Mouse (Mus musculus) hindbrain, embryonic 16.5 days (tissue): ENCODE results near the gene Cplx2. TPM values are rescaled to one million over a fixed set of nuclear protein-coding genes. Genes with fewer than 3 reads are reported as not detected.

ENCODE experiments used
- ATAC-seq: fragments of 200-750 bp; cut with Nextera tagmentation; 2 replicates; pipeline ENCODE4 v1.8.0; 2017; ENCODE audit warnings: moderate TSS enrichment, moderate library complexity
- H3K27ac ChIP-seq: fragments of 300-500 bp; sonication (generic); 2 replicates; pipeline ENCODE4 v1.5.1; 2014; ENCODE audit warnings: low read depth, mild to moderate bottlenecking, control low read depth, low read length, moderate library complexity
- H3K27me3 ChIP-seq: fragments of 300-500 bp; sonication (generic); replicated peaks from 2 replicates; pipeline ENCODE4 v1.6.1; 2014; ENCODE audit warnings: low read length; ENCODE audit not compliant: control insufficient read depth, insufficient read depth
- H3K36me3 ChIP-seq: fragments of 300-500 bp; sonication (generic); 2 replicates; pipeline ENCODE4 v1.6.1; 2014; ENCODE audit warnings: mild to moderate bottlenecking, low read length, moderate library complexity, mixed read lengths; ENCODE audit not compliant: control insufficient read depth, insufficient read depth
- H3K4me1 ChIP-seq: fragments of 300-500 bp; sonication (generic); 2 replicates; pipeline ENCODE4 v1.6.1; 2014; ENCODE audit warnings: low read depth, low read length; ENCODE audit not compliant: control insufficient read depth, insufficient read depth
- H3K4me2 ChIP-seq: fragments of 300-500 bp; sonication (generic); 2 replicates; pipeline ENCODE4 v1.6.1; 2014; ENCODE audit warnings: mild to moderate bottlenecking, low read length, control low read depth, moderate library complexity
- H3K4me3 ChIP-seq: fragments of 300-500 bp; sonication (generic); 2 replicates; pipeline ENCODE4 v1.5.1; 2014; ENCODE audit warnings: mild to moderate bottlenecking, low read length, control low read depth, moderate library complexity
- H3K9ac ChIP-seq: fragments of 300-500 bp; sonication (generic); 2 replicates; pipeline ENCODE4 v1.6.1; 2014; ENCODE audit warnings: low read depth, mild to moderate bottlenecking, control low read depth, low read length, moderate library complexity
- H3K9me3 ChIP-seq: fragments of 300-500 bp; sonication (generic); 2 replicates; pipeline ENCODE4 v1.6.1; 2014; ENCODE audit warnings: mild to moderate bottlenecking, low read length, moderate library complexity; ENCODE audit not compliant: control insufficient read depth
- WGBS: fragments of 180-500 bp; shearing (Covaris S2); extraction: QIAGEN DNeasy Blood & Tissue Kit; methylation state at CpG from one replicate; pipeline ENCODE4 v1.1.7; 2014; 5-methylcytosine and 5-hydroxymethylcytosine counted together
- polyA plus RNA-seq: library from polyadenylated mRNA; unstranded; fragments of >200 nt; fragmentation: Nextera tagmentation; extraction: Ambion mirVana; gene quantifications from 2 replicates; pipeline ENCODE4 v1.2.1, GENCODE M21; 2015

Cplx2 gene
- polyA plus RNA-seq, 1 experiment from 2014 or later, result 41.9 TPM

DNA sequence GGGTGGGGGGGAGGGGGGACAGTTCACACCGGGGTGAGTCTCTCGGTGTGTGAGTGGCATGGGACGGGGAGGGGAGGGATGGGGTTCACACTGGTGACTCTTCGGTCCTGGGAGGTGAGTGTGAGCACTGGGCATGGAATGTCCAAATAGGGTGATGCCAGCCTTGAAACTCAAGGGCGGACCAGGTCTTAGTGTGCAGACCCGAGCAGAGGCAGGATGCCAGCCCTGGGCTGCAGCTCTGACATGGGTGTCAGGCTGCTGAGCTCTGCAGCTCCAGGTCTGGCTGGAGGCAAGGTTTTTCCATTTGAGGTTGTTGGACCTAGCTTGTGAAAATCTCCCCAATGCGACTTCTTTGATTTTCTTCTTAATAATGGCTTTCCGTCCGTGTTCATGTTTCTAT, 60.0 kb downstream of the Cplx2 start:
- H3K27ac ChIP-seq, result no peak overlapping the region
- H3K27me3 ChIP-seq, result no peaks in the 10 kb centered on the region
- 83% methylated on average over 9 of the region's 9 CpGs for WGBS
- H3K36me3 ChIP-seq, result no peaks in the 10 kb centered on the region
- H3K4me3 ChIP-seq, result no peak overlapping the region
- H3K9ac ChIP-seq, result no peak overlapping the region
- ATAC-seq, result no peak
- H3K4me2 ChIP-seq, result no peak overlapping the region
- no peaks in the 10 kb centered on the region for H3K9me3 ChIP-seq
- no peaks in the 10 kb centered on the region for H3K4me1 ChIP-seq

Other genes with a start within 250 kb of the Cplx2 start
- 1.1 TPM in 2 replicates for gene Hrh2, start 179.2 kb upstream of the Cplx2 start, polyA plus RNA-seq
- gene Thoc3, start 97.5 kb downstream of the Cplx2 start, polyA plus RNA-seq, result 93.8 and 94.8 TPM in 2 replicates
- gene Simc1, start 132.4 kb downstream of the Cplx2 start, polyA plus RNA-seq, result 20.4 and 23.7 TPM in 2 replicates
- 268 and 272 TPM in 2 replicates for gene 4833439L19Rik, start 194.1 kb downstream of the Cplx2 start, polyA plus RNA-seq
- 96.9 and 100 TPM in 2 replicates for gene Arl10, start 203.7 kb downstream of the Cplx2 start, polyA plus RNA-seq
- gene Nop16, start 218.7 kb downstream of the Cplx2 start, polyA plus RNA-seq, result 64.7 and 69.1 TPM in 2 replicates
- 253 and 288 TPM in 2 replicates for gene Higd2a, start 218.9 kb downstream of the Cplx2 start, polyA plus RNA-seq
- gene Cltb, start 240.0 kb downstream of the Cplx2 start, polyA plus RNA-seq, result 244 and 276 TPM in 2 replicates